Mouse (Mus musculus) left cerebral cortex, adult 8-10 months (tissue): ENCODE measurements around the gene Adam21. TPM values are rescaled to one million over a fixed set of nuclear protein-coding genes. Genes with fewer than 3 reads are reported as not detected.
"Not testable (repeated sequence)": the region's sequence is repeated elsewhere in the genome, so short reads cannot be mapped to it uniquely, and the experiment has no call there.

Source experiments
- DNase-seq, 2 experiments: peaks; one replicate each; pipeline ENCODE4 v3.0.0; 2022; ENCODE audit warnings: low spot score in 2 of 2
- total RNA-seq, 4 experiments: library from RNA; stranded (reverse); gene quantifications; 2 replicates each; pipeline ENCODE4 v1.2.4; 2022

Adam21 gene
- under 1 TPM; 0.16 to 0.72 (median 0.57) TPM for total RNA-seq

DNA sequence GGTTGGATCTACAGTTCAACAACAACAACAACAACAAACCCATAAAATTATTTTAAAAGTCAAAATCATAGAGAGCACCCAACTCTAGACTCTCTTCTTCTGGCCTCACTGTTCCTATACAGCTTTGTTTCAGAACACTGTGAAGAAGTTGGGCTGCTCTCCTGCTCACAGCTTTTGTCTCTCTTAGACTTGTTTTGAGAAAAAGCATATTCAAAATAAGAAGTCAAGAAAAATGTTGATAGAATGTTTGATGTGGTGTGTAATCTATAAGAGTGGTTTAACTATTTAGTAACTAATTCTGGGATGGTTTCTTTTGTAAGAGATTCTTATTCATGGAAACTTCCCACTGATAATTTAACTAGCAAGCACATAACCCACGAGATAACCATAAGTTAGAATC lies at the start of gene Adam21:
Gene Adam21, minus strand, starts transcription at position 101 of the 400 bp plus-strand sequence.
- no peak for DNase-seq

DNA sequence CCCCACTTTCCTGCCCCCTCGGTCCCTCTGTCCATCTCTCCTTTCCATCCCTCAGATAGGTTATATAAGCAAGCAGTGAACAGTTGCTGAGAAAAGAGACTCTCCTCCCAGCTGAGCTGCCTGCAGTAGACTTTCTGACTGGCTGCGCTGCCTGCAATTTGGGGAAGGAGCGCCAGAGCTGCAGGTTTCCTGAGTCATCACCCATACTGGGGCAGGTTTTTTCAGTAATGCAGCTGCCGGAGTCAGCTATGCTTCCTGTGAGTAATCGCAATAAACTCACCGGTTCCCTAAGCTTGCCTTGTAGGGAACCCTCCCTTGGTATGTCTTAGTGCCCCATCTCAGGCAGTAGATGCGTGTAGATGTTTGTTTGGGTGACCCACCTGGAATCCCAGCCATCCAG lies 48.7 kb upstream of the Adam21 start:
- DNase-seq = peak; percentile 12 to 66

- peak in 1 of 2 experiments; percentile 46 for DNase-seq
These were observed 47.5 kb upstream of the Adam21 start for GRCm38 (mm10) chr12:81615807-81616206.

DNA sequence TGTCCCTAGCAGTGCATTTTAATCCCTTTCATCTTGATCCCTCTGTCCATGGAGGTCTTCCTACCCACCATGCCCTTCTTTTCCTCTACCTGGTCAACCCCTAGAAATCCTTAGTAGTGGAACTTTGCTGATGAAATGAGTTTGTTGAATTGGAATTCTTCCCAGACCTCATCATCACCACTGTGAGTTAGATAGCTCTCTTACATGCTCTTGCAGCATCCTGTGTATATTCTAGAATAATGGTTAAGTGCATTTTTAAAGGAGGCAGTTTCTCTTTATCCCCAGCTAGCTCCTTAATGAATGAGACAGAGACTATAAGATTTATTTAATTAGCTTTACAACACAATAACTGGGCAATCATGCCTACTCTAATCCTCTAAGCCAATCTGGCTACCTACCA lies 41.2 kb upstream of the Adam21 start:
- no peak for DNase-seq

- no peak for DNase-seq
These were observed 36.9 kb upstream of the Adam21 start for GRCm38 (mm10) chr12:81604995-81605784.

DNA sequence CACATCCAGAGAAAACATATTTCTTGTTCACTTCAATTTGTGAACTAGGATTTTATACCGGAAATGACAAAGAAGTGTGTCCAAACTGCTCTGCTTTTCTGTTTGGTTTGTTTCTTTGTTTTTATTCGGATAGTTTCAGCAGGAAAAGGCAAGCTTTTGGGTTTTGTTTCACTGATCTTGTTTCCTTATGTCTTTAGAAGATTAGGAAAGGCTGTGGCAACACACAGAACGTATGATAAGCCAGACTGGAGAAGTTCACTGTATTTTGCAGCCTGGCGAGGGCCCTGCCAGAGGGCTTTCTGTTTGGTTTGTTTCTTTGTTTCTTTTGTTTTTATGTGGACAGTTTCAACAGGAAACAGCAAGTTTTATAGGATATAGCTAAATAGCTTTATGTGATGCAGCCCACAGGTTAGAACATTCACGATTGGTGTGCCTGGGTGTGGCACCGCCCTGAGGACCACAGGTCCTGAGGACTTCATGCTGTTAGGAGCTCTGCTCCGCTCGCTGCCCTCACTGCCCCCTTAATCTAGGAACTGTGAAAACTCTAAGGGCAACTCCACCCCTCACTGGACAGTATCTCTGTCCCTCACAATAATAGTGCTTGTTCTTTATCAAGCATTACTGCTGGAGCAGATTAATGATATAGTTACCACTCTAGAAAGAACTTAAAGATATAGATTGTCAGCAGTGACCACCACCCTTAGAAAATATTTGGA lies 28.4 kb upstream of the Adam21 start:
- no peak for DNase-seq

- peak; percentile 83 to 91 for DNase-seq
These were observed 26.8 kb upstream of the Adam21 start, which contains the start of gene Med6 for GRCm38 (mm10) chr12:81594902-81595671. Gene Med6 (minus strand): TSS chr12:81595008.

- no peak for DNase-seq
These were observed 343 bp downstream of the Adam21 start for GRCm38 (mm10) chr12:81567931-81568330.

DNA sequence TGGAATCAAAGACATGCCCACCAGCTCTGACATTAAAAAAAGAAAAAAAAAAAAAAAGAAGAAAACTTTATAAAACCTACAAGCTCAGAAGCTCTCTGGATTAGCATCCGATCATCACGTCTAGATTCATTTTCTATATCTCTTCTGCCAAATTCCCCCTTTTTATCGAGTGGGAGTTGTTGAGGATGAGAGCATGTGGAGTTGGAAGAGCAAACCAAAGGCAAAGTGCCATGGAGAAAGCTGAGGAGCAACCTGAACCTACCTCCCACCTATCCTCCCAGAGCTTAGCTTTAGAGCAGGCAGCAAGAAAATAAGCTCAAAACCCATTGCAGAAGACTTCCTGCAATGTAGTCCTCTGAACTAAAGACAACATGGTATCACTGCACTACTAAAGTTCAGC lies 4.1 kb downstream of the Adam21 start:
- no peak for DNase-seq

GRCm38 (mm10) chr12:81549286-81549685 lies 19.0 kb downstream of the Adam21 start:
- no peak for DNase-seq

DNA sequence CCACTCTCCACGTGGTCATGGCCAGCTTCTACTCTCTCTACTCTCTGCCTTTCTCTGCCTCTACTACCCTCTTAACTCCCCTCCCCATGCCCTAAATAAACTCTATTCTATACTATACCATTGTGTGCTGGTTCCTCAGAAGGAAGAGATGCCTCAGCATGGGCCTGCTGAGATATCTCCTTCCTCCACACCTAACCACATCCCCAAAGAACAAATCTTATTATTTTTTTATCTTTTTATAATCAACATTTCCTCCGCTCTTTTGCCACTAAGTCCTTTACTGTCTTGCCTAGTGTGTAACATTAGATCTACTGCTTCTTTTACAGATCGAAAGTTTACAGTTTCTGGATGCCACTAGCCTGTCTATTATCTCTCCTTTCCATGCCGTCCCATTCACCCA lies 21.1 kb downstream of the Adam21 start:
- DNase-seq = no peak

GRCm38 (mm10) chr12:81533029-81533419 lies 35.2 kb downstream of the Adam21 start:
- no peak for DNase-seq

DNA sequence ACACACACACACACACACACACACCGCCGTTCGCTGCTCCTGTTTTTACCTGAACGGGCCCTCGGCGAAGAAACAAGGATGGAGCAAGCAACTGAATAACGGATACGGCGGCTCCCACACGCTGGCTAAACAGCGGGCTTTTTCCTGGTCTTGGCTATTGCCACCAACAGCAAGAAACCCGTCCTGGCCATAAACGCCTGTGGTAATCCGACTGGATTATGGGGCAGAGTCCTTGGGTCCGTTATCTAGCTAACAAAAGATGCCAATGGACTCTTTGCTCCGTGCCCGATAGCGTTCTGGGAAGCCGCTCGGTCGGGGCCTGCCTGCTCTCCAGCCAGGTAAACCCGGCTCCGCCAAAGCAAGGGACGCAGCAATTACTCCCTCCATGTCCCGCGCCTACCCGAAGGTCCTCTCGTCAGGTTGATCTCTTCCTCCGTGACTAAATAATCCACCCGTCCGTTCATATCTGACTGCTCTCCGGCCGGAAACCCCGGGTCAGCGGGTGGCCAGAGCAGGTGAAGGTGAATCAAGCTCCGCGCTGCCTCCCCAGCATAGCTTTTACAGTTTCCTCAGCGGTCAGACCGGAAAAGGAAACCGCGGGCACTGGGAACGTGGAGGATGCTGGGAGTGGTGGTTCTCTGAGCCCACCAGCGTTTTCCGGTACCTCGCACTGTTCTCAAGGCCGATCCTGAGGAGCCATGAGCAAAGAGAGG lies 35.8 kb downstream of the Adam21 start, which contains the start of the genes Gm20498 and Synj2bp:
Gene Gm20498, minus strand, starts transcription at position 590 of the 713 bp plus-strand sequence.
Gene Synj2bp, minus strand, starts transcription at position 596 of the 713 bp plus-strand sequence.
- DNase-seq = peak; percentile 79 to 81

- DNase-seq = not testable (repeated sequence)
These were observed 37.7 kb downstream of the Adam21 start for GRCm38 (mm10) chr12:81530587-81530986.

Other genes with a start within 250 kb of the Adam21 start
- 10 to 100 TPM; 27.5 to 29.8 (median 29.1) TPM for gene Slc8a3, start 235.3 kb downstream of the Adam21 start, total RNA-seq
- gene Gm4787, start 189.0 kb downstream of the Adam21 start, total RNA-seq = 1 to 10 TPM; 1.7 to 2.7 (median 2.1) TPM
- 1 to 10 TPM; 2.7 to 3.7 (median 3.0) TPM for gene Adam4, start 146.5 kb downstream of the Adam21 start, total RNA-seq
- 10 to 100 TPM; 35.2 to 48.7 (median 39.4) TPM for gene Cox16, start 83.3 kb downstream of the Adam21 start, total RNA-seq
- gene Gm20498, start 35.6 kb downstream of the Adam21 start, total RNA-seq = 10 to 100 TPM; 40.6 to 45.2 (median 42.0) TPM
- 10 to 100 TPM; 25.9 to 34.2 (median 32.6) TPM for gene Synj2bp, start 35.6 kb downstream of the Adam21 start, total RNA-seq
- 10 to 100 TPM; 27.2 to 30.8 (median 30.3) TPM for gene Med6, start 26.5 kb upstream of the Adam21 start, total RNA-seq
- gene Ttc9, start 62.8 kb upstream of the Adam21 start, total RNA-seq = 10 to 100 TPM; 45.1 to 53.9 (median 51.0) TPM
- 10 to 100 TPM; 52.5 to 60.7 (median 55.2) TPM for gene Map3k9, start 212.7 kb upstream of the Adam21 start, total RNA-seq